Mouse (Mus musculus) adrenal gland, postnatal 4 days (tissue): ENCODE data around the gene Bad. TPM values are rescaled to one million over a fixed set of nuclear protein-coding genes. Genes with fewer than 3 reads are reported as not detected.

Source experiments
- DNase-seq, 2 experiments: peaks; one replicate each; pipeline ENCODE4 v3.0.0; 2021 to 2022; ENCODE audit warnings: low spot score in 2 of 2, mixed read lengths in 2 of 2
- total RNA-seq, 2 experiments: library from RNA; stranded (reverse); gene quantifications; 2 replicates each; pipeline ENCODE4 v1.2.3; 2021

Gene Bad
- total RNA-seq, 2 experiments from 2014 or later = 51.5 to 54.8 TPM

GRCm38 (mm10) chr19:6933436-6934194 is 8.0 kb upstream of the Bad start:
- DNase-seq = no peak

DNA sequence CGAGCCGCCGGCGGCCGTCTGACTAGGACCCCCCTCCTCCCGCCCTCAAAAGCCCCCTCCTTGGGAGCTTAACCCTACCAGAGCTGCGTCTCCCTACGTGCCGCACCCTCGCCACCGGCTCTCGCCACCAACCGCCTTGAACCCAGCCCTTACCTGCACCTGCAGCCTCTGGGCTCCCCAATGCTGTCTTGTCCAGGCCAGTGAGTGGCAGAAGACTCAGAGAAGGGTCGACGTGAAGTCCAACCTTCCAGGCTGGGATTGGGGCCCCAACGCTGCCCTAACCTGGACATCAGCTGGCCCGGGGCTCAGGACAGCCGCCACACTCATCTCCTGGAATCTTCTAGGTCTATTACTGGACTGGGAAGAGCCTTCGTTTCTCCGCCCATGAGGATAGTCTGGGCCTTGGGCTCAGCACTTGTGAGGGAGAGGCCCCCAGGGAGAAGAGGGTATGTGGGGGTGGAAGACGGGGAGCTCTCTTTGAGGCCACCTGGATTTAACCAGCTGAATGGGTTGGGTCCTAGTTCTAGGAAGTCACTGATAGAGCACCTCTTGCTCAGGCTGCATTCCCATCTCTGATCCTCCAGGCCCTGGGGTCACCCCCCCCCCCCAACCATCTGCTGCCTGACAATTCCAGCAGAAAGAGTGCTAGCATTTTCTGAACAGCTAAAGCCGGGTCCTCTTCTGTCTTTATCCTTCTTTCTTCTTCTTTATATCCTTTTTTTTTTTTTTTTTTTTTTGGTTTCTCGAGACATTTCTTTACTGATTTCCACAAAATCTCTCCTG is 7.3 kb upstream of the Bad start, which contains the start of gene Kcnk4:
Kcnk4 (minus strand) TSS at position 321 of the 783 bp plus-strand sequence.
- DNase-seq = no peak

DNA sequence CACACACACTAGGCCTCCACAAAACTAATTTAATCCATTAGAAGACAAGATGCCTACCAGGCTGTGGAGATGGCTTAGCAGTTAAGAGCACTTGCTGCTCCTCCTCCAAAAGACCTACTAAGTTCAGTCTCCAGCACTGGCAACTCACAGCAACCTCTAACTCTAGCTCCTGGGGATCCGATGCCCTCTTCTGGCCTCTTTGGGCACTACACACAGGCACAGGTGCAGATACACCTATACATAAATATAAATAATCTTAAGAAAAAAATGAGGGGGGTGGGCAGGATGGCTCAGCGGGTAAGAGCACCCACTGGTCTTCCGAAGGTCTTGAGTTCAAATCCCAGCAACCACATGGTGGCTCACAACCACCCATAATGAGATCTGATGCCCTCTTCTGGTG is 5.4 kb upstream of the Bad start:
- DNase-seq = no peak

DNA sequence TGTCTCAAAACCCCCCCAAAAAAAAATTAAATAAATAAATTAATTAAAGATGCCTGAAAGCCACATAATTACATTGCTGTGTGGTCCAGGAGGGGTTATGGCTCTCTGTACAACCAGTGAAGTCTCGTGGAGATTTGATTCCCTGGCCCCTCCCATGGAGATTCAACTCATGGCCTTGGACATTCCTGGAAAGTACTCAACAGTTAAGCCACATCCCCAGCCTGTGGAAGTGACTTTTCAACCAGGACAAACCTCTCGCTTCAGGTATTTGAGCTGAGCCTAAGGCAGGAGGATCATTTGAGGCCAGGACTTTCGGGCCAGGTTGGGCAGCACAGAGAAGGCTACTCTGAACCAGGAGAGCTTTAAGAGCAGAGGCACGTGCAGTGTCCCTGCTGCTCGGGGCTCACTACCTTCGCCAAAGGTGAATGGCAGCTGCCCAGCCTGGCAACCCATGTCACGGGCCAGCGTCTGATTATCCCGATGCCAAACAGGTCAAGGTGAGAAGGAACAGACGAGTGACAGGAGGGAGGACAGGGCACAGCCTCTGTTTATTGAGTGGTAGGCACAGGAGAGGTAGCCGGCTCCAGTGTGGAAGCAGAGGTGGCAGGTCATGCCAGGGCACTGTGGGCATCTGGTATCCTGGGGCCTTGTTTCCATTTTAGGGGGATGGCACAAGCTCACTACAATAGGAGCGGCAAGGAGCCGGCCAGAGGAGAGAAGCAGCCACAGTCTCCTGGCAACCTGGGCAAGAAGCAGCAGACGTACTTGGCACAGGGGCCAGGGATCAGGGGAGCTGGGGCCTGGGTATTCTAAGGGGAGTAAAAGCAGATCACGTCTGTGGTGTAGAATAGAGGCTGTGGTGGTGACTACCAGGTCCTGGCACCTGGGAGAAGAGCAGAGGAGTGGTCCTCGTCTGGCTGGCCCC is 3.9 kb upstream of the Bad start:
- DNase-seq = no peak

GRCm38 (mm10) chr19:6939106-6940002 is 2.3 kb upstream of the Bad start:
- no peak for DNase-seq

DNA sequence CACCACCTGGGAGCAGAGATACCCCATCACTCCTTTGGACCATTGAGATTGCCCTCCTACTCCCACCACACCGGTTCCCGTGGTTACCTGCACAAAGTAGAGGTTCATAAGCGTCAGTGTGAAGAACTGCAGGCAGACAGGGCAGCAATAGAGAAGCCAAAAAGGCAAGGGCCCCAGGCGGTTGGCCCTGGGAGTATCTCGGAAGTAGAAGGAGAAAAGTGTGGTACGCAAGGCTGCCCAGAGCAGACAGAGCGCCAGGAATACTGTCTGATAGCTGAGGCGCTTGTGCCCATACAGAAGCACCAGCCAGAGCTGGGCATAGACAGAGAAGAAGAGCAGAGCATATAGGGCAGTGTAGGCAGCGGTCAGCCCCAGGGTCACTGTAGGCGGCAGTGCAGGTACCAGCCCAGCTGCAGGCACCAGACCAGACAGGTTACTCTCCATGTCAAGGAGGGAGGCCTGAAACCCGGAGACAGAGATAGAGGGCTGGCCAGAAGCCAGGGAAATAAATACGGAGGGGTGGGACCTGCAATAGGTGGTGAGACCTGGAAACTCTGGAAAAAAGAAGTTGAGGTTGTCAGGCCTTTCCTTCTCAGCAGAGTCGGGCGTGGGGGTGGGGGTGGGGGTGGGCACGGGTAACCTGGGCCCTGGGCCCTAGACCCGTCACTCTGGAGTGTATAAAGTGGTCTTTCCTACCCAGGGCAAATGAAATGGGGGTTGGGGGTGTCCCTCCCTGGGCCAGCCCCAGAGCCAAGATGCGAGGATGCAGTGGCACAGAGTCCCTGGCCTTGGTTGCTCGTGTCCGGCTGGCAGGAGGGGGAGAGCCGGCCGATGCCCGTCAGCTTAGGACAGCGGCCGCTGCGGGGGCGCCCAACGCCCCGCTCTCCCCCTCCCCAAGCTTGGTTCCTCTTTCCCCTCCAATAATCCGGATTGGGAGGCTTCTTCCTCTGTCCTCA is 987 bp upstream of the Bad start:
- DNase-seq = no peak

GRCm38 (mm10) chr19:6942249-6942691 is 609 bp downstream of the Bad start, which contains the start of gene Gpr137:
Gene Gpr137, minus strand, starts transcription at chr19:6942480.
- peak; percentile 80 to 94 for DNase-seq

DNA sequence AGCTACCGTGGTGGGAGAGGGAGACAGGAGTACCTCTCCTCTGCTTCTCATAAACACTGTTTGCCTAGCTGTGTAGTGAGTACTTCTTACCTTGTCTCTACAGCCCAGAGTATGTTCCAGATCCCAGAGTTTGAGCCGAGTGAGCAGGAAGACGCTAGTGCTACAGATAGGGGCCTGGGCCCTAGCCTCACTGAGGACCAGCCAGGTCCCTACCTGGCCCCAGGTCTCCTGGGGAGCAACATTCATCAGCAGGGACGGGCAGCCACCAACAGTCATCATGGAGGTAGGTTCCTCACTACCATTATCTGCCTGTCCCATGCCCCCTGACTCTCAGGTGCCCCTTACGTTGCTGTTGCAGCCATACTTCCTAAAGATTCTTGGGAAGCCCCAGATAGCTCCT is 1.1 kb downstream of the Bad start:
- DNase-seq = no peak

DNA sequence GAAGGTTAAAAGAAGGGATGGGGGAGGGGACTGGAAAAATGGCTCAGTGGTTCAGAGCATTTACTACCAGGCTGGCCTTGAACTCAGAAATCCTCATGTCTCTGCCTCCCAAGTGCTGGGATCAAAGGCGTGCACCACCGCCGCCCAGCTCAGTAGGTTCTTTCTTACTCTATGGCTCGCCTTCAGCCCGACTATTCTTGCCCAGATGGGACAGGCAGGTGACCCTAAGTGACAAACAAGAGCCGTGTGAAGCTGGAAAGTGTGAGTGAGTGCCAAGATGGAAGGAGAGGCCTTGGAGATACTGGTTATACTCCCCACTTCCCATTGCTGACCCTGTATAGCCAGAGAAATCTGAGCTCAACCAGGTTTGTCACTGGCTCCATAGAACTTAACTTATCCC is 2.0 kb downstream of the Bad start:
- no peak for DNase-seq

GRCm38 (mm10) chr19:6947742-6948141 is 6.1 kb downstream of the Bad start:
- DNase-seq = no peak

DNA sequence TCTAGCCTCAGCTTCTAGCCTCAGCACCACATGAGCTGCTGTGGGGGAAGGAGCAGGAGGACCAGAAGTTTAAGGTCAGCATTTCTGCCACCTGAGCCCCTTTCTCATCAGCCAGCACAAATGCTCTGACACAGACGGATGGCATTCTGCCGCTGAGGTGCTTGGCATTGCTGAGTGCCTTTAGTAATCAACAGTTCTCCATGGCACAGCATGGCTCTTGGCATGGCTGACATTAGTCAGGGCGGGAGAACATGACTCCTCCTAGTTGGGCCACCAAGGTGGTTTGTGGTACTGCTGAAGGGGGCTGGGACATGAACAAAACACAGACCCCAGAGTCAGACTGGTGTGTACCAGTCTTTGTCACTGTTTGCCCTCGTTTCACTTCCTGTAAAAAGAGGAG is 6.5 kb downstream of the Bad start:
- no peak for DNase-seq

- DNase-seq = no peak
These were observed 7.9 kb downstream of the Bad start for GRCm38 (mm10) chr19:6949532-6949931.

DNA sequence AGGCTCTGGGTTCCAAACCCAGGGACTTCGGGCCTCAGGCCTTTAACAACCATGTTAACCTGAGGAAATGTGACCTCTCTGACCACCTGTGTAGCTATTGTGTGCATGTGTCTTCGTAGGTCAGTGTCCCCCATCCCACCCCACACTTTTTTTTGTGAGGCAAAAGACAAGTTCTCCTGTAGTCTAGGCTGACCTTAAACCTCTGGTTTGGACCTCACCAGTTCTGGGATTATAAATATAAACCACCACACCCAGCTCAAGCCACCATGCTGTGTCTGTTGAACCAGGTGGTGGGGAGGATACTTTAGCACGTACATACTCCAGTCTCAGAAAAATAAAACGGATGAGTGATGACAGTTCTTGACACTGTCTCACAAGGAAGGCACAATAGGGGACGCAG is 8.3 kb downstream of the Bad start:
- DNase-seq = no peak

DNA sequence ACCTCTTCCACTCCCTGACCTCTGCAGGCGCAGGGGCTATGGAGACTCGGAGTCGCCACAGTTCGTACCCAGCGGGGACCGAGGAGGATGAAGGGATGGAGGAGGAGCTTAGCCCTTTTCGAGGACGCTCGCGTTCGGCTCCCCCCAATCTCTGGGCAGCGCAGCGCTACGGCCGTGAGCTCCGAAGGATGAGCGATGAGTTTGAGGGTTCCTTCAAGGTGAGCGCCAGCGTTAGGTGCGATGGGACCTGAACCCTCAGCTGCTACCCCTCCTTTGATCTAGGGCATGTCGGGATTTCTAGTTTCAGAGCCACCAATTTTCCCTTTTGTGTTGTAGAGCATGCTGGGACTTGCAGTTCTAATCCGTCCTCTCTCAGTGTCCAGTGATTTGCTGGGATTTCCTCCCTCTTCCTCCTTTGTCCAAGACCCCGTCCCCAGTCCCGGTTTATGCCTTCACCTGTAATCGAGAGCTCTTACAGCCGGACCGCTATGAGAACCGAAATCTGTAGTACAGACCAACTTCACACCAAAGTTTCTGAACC is 9.0 kb downstream of the Bad start:
- no peak for DNase-seq

DNA sequence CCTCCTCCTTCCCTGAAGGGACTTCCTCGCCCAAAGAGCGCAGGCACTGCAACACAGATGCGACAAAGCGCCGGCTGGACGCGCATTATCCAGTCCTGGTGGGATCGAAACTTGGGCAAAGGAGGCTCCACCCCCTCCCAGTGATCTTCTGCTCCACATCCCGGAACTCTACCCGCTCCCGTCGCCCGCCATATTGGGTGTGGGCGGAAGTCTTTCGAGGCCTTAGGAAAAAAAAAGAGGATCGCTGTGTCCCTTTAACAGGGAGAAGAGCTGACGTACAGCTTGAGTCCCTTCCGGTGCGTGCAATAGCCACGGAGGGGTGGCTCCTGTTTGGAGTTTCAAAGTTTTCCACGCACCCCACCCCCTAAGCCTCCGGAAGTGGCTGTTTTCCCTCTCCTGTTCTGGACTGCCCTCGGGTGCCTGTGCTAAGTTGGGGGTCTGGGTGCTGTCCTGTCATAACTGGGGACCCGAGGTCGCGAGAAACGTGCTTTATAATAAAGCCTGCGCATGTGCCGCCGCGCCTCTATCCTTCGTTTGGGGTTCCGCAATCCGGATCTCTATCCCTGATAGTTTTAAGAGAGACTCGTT is 9.8 kb downstream of the Bad start:
- peak; percentile 70 to 83 for DNase-seq

GRCm38 (mm10) chr19:6951994-6952711 is 10.5 kb downstream of the Bad start:
- peak; percentile 71 to 73 for DNase-seq

DNA sequence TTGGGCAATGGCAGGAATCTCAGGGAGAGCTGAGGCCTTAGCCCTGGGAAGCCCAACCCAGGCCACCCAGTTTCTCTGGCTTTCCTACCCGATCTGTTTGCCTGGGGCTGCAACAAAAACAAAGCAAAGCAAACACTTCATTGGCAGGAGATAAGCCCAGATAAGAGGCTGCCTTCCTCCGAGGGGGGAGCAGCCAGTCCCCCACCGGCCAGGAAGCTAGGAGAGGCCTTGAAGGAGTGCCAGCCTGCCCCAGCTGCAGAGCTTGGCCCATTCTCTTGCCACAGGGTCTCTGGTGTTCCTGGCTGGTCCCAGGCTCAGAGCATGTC is 11.0 kb downstream of the Bad start:
- peak in 1 of 2 experiments; percentile 49 for DNase-seq

GRCm38 (mm10) chr19:6954046-6954445 is 12.4 kb downstream of the Bad start:
- no peak for DNase-seq
